Mouse (Mus musculus): Measurements from ENCODE around the gene Tmem115.

Gene Tmem115

GRCm38 (mm10) chr9:107521711-107522399 lies 11.9 kb upstream of the Tmem115 start:
- no peak for DNase-seq (ENCODE audit: extremely low spot score, low read depth, low spot score)

GRCm38 (mm10) chr9:107522400-107522711 lies 11.4 kb upstream of the Tmem115 start:
- DNase-seq (ENCODE audit: extremely low spot score, low read depth, low spot score), result no peak

GRCm38 (mm10) chr9:107526198-107527026 lies 7.3 kb upstream of the Tmem115 start:
- no peak for DNase-seq (ENCODE audit: extremely low spot score, low read depth, low spot score)

- no peak for DNase-seq (ENCODE audit: extremely low spot score, low read depth, low spot score)
Observed at GRCm38 (mm10) chr9:107534408-107535202, 860 bp downstream of the Tmem115 start.

- DNase-seq (ENCODE audit: extremely low spot score, low read depth, low spot score), result no peak
Observed at GRCm38 (mm10) chr9:107538231-107538630, 4.5 kb downstream of the Tmem115 start.

- DNase-seq (ENCODE audit: extremely low spot score, low read depth, low spot score), result no peak
Observed at GRCm38 (mm10) chr9:107538711-107539110, 5.0 kb downstream of the Tmem115 start.

- no peak for DNase-seq (ENCODE audit: extremely low spot score, low read depth, low spot score)
Observed at GRCm38 (mm10) chr9:107539940-107540339, 6.2 kb downstream of the Tmem115 start.

- no peak for DNase-seq (ENCODE audit: extremely low spot score, low read depth, low spot score)
Observed at GRCm38 (mm10) chr9:107540420-107540819, 6.7 kb downstream of the Tmem115 start.

- no peak for DNase-seq (ENCODE audit: extremely low spot score, low read depth, low spot score)
Observed at GRCm38 (mm10) chr9:107541005-107541404, 7.3 kb downstream of the Tmem115 start.

GRCm38 (mm10) chr9:107541474-107542351 lies 8.0 kb downstream of the Tmem115 start, which contains the start of the genes Cyb561d2 and Nprl2:
Gene Cyb561d2, minus strand, starts transcription at chr9:107542193.
Gene Nprl2, plus strand, starts transcription at chr9:107542226.
- DNase-seq (ENCODE audit: extremely low spot score, low read depth, low spot score), result no peak

GRCm38 (mm10) chr9:107542352-107542686 lies 8.6 kb downstream of the Tmem115 start:
- DNase-seq (ENCODE audit: extremely low spot score, low read depth, low spot score), result no peak

GRCm38 (mm10) chr9:107542721-107543120 lies 9.0 kb downstream of the Tmem115 start:
- DNase-seq (ENCODE audit: extremely low spot score, low read depth, low spot score), result no peak

- no peak for DNase-seq (ENCODE audit: extremely low spot score, low read depth, low spot score)
Observed at GRCm38 (mm10) chr9:107543299-107543698, 9.6 kb downstream of the Tmem115 start.

GRCm38 (mm10) chr9:107544196-107544700 lies 10.5 kb downstream of the Tmem115 start:
- no peak for DNase-seq (ENCODE audit: extremely low spot score, low read depth, low spot score)

- no peak for DNase-seq (ENCODE audit: extremely low spot score, low read depth, low spot score)
Observed at GRCm38 (mm10) chr9:107544729-107545128, 11.0 kb downstream of the Tmem115 start.

GRCm38 (mm10) chr9:107545199-107545598 lies 11.5 kb downstream of the Tmem115 start:
- no peak for DNase-seq (ENCODE audit: extremely low spot score, low read depth, low spot score)

- no peak for DNase-seq (ENCODE audit: extremely low spot score, low read depth, low spot score)
Observed at GRCm38 (mm10) chr9:107545602-107546001, 11.9 kb downstream of the Tmem115 start.

- DNase-seq (ENCODE audit: extremely low spot score, low read depth, low spot score), result no peak
Observed at GRCm38 (mm10) chr9:107547026-107547425, 13.3 kb downstream of the Tmem115 start, which contains the start of gene Zmynd10. Gene Zmynd10, plus strand, starts transcription at chr9:107547298.

GRCm38 (mm10) chr9:107547957-107548356 lies 14.2 kb downstream of the Tmem115 start:
- no peak for DNase-seq (ENCODE audit: extremely low spot score, low read depth, low spot score)

- DNase-seq (ENCODE audit: extremely low spot score, low read depth, low spot score), result no peak
Observed at GRCm38 (mm10) chr9:107548820-107549219, 15.1 kb downstream of the Tmem115 start.

Data from hindlimb bud, embryonic 11.5 days (tissue).